Mouse (Mus musculus): ENCODE measurements around the gene Flt1. TPM values are rescaled to one million over a fixed set of nuclear protein-coding genes. Genes with fewer than 3 reads are reported as not detected.

Gene Flt1
- polyA plus RNA-seq, 1 experiment from 2014 or later = 10.1 TPM

DNA sequence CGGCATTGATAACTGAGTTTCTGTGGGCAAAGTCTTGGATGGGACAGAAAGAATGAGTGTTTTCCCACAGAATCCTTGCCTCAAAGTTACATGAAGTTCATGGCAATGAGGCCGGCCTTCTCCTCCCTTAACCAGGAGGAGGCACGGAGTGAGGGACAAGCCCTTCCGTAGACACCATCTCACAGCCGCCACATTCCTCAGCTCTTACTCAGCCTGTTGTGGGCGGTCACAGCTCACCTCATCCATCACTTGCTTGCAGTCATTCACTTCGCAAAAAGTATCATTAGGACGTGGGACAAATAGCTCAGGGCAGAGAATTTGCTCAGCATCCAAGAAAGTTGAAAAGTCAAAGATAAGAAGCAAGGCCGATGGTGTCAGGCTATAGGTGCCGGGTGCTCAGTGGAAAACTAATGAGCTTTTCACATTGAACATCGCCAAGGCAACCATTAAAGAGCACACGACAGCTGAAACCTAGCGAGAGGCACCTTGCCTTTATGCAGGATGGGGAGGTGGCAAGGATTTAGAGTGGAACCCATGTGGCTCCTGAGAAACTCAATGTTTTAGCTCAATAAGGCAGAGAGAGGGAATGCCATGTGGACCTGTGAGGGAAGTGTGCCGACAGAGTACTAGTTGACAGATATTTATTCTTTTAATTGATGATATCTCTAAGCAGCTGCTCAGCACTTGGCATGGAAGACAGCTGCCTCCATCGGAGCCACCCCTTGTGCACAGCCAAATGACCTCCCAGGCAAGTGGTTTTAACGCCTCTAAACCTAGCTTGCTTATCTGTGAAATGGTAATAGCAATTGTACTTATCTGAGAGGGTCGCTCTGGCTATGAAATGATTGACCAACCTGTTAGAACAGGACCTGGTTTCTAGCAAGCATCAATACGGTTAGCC lies 124.1 kb downstream of the Flt1 start:
- Histone ChIP-seq H3K4me1 (replicated peaks; ENCODE audit: control insufficient read depth, insufficient read depth, low read length) (no peaks in the 10 kb centered on the region), H3K9me3 (ENCODE audit: control insufficient read depth, low read length) (no peaks in the 10 kb centered on the region), H3K4me3 (ENCODE audit: low read depth, low read length) (no peak overlapping the region), H3K36me3 (ENCODE audit: control insufficient read depth, insufficient read depth, low read length) (no peaks in the 10 kb centered on the region), H3K4me2 (ENCODE audit: low read depth, low read length, severe bottlenecking) (no peak overlapping the region), H3K27me3 (ENCODE audit: control insufficient read depth, insufficient read depth, low read length) (no peaks in the 10 kb centered on the region), H3K27ac (ENCODE audit: low read depth, low read length) (no peak overlapping the region), H3K9ac (ENCODE audit: low read length) (no peak overlapping the region)
- DNase-seq (ENCODE audit: low spot score) (no peak), ATAC-seq (replicated peaks; ENCODE audit: low FRiP score) (no peak)
- WGBS = 88% methylated on average over 18 of the region's 18 CpGs

DNA sequence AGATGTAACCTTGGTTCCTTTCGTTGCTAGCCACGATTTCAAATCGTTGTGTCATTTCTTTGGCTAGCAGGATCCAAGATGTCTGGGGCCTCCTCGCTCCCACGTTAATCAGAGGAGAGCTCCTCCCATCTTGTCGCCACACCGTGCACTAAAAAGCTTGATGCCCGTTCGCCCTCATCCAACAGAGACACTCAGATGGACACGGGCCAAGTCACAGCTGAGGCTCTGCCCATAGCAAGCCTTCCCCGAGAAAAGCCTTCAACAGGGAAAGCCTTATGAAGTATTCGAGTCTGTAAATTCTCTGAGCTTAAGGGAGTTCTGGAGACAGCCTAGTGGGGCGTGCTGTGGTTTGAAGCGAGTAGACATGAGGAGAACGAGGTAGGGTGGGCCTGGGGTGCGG lies 128.0 kb downstream of the Flt1 start:
- Histone ChIP-seq H3K4me3 (ENCODE audit: low read depth, low read length) (no peak overlapping the region), H3K4me2 (ENCODE audit: low read depth, low read length, severe bottlenecking) (no peak overlapping the region), H3K36me3 (ENCODE audit: control insufficient read depth, insufficient read depth, low read length) (no peaks in the 10 kb centered on the region), H3K4me1 (replicated peaks; ENCODE audit: control insufficient read depth, insufficient read depth, low read length) (no peaks in the 10 kb centered on the region), H3K27me3 (ENCODE audit: control insufficient read depth, insufficient read depth, low read length) (no peaks in the 10 kb centered on the region), H3K27ac (ENCODE audit: low read depth, low read length) (no peak overlapping the region), H3K9ac (ENCODE audit: low read length) (no peak overlapping the region), H3K9me3 (ENCODE audit: control insufficient read depth, low read length) (no peaks in the 10 kb centered on the region)
- ATAC-seq (replicated peaks; ENCODE audit: low FRiP score) (no peak), DNase-seq (ENCODE audit: low spot score) (no peak)
- WGBS = 90% methylated on average over 16 of the region's 16 CpGs

- WGBS = 67% methylated on average over 12 of the region's 12 CpGs
Measured at GRCm38 (mm10) chr5:147589814-147590213, 136.0 kb downstream of the Flt1 start.

DNA sequence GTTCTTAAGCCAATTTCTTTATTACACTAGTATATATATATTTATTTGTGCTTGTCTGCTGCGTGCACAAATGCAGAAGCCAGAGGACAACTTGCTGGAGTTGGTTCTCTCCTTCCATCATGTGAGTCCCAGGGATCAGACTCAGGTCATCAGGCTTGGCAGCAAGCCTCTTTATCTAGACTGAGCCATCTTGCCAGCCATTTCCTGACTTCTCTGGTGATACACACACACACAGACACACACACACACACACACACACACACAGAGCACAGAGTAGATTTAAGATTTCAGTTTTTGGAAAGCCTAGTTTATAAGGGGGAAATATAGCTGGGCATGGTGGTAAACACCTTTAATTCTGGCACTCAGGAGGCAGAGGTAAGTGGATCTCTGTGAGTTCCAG lies 140.7 kb downstream of the Flt1 start:
- Histone ChIP-seq H3K36me3 (ENCODE audit: control insufficient read depth, insufficient read depth, low read length) (no peaks in the 10 kb centered on the region), H3K9ac (ENCODE audit: low read length) (no peak overlapping the region), H3K4me1 (replicated peaks; ENCODE audit: control insufficient read depth, insufficient read depth, low read length) (no peaks in the 10 kb centered on the region), H3K4me2 (ENCODE audit: low read depth, low read length, severe bottlenecking) (no peak overlapping the region), H3K27ac (ENCODE audit: low read depth, low read length) (no peak overlapping the region), H3K9me3 (ENCODE audit: control insufficient read depth, low read length) (no peaks in the 10 kb centered on the region), H3K4me3 (ENCODE audit: low read depth, low read length) (no peak overlapping the region), H3K27me3 (ENCODE audit: control insufficient read depth, insufficient read depth, low read length) (no peaks in the 10 kb centered on the region)
- WGBS = 70% methylated on average over 1 of the region's 1 CpGs
- DNase-seq (ENCODE audit: low spot score) (no peak), ATAC-seq (replicated peaks; ENCODE audit: low FRiP score) (no peak)

More at GRCm38 (mm10) chr5:147589814-147590213, 136.0 kb downstream of the Flt1 start:
- H3K36me3 ChIP-seq (ENCODE audit: control insufficient read depth, insufficient read depth, low read length) = no peaks in the 10 kb centered on the region
- no peak overlapping the region for H3K4me2 ChIP-seq (ENCODE audit: low read depth, low read length, severe bottlenecking)
- no peaks in the 10 kb centered on the region for H3K4me1 ChIP-seq (replicated peaks; ENCODE audit: control insufficient read depth, insufficient read depth, low read length)
- DNase-seq (ENCODE audit: low spot score) = no peak
- ATAC-seq (replicated peaks; ENCODE audit: low FRiP score) = no peak
- no peaks in the 10 kb centered on the region for H3K9me3 ChIP-seq (ENCODE audit: control insufficient read depth, low read length)
- H3K4me3 ChIP-seq (ENCODE audit: low read depth, low read length) = no peak overlapping the region
- no peaks in the 10 kb centered on the region for H3K27me3 ChIP-seq (ENCODE audit: control insufficient read depth, insufficient read depth, low read length)
- H3K9ac ChIP-seq (ENCODE audit: low read length) = no peak overlapping the region
- H3K27ac ChIP-seq (ENCODE audit: low read depth, low read length) = no peak overlapping the region

DNA sequence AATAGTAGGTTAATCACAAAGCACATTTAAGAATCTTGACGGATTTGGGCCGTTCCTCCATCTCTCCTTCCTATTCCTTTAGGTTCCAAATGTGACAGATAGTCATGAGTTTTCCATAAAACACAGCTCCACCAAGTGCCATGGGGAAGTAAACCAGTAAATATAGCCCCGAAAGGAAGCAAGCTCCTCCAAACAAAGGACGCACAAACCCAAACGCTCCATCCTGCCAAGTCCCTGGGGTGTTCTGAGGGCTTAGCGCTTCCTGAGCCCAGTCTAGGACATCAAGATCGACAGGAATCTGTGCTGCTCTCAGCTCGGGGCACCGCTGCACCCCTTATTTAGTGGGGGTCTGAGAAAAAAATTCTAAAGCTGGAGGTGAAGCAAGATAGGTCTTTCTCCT lies 141.2 kb downstream of the Flt1 start:
- no peak overlapping the region for H3K4me2 ChIP-seq (ENCODE audit: low read depth, low read length, severe bottlenecking)
- WGBS = 93% methylated on average over 9 of the region's 9 CpGs
- H3K4me3 ChIP-seq (ENCODE audit: low read depth, low read length) = no peak overlapping the region
- no peak overlapping the region for H3K9ac ChIP-seq (ENCODE audit: low read length)
- no peak for DNase-seq (ENCODE audit: low spot score)
- H3K27me3 ChIP-seq (ENCODE audit: control insufficient read depth, insufficient read depth, low read length) = no peaks in the 10 kb centered on the region
- ATAC-seq (replicated peaks; ENCODE audit: low FRiP score) = no peak
- H3K4me1 ChIP-seq (replicated peaks; ENCODE audit: control insufficient read depth, insufficient read depth, low read length) = no peaks in the 10 kb centered on the region
- H3K27ac ChIP-seq (ENCODE audit: low read depth, low read length) = no peak overlapping the region
- H3K36me3 ChIP-seq (ENCODE audit: control insufficient read depth, insufficient read depth, low read length) = no peaks in the 10 kb centered on the region
- no peaks in the 10 kb centered on the region for H3K9me3 ChIP-seq (ENCODE audit: control insufficient read depth, low read length)

DNA sequence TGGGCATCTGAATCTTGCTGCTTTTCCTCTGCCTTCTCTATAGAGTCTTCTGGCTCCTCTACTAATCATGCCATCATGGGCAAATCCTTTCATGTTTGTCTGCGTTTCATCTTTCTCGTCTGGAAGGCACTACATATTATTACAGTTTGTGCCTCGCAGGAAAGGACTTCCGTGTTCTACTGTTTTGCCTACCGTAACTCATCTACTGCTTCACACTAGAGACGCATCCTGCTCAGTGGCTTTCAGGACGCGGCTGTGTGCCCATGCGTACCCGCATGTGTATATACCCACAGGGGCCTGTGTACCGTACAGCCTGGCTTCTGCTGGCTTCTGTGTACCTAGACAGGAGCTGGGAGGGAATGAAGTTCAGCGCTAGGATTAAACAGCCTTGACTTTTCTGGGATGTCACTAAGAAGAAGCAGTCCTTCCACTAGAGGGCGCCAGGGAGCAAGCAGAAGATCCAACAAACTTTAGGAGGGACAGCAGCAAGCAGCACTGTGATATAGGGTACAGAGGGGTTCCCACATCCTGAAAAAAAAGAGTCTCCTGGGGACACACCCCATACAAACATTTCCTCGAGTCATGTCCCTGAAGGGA lies 142.0 kb downstream of the Flt1 start:
- DNase-seq (ENCODE audit: low spot score) = peak; percentile 88
- H3K9me3 ChIP-seq (ENCODE audit: control insufficient read depth, low read length) = no peaks in the 10 kb centered on the region
- H3K4me3 ChIP-seq (ENCODE audit: low read depth, low read length) = no peak overlapping the region
- H3K4me1 ChIP-seq (replicated peaks; ENCODE audit: control insufficient read depth, insufficient read depth, low read length) = no peaks in the 10 kb centered on the region
- H3K36me3 ChIP-seq (ENCODE audit: control insufficient read depth, insufficient read depth, low read length) = no peaks in the 10 kb centered on the region
- no peak overlapping the region for H3K9ac ChIP-seq (ENCODE audit: low read length)
- H3K4me2 ChIP-seq (ENCODE audit: low read depth, low read length, severe bottlenecking) = no peak overlapping the region
- 49% methylated on average over 14 of the region's 14 CpGs for WGBS
- no peaks in the 10 kb centered on the region for H3K27me3 ChIP-seq (ENCODE audit: control insufficient read depth, insufficient read depth, low read length)
- no peak overlapping the region for H3K27ac ChIP-seq (ENCODE audit: low read depth, low read length)
- ATAC-seq (replicated peaks; ENCODE audit: low FRiP score) = 0 out of 2 replicates have a peak, but pooled peaks have one; percentile 27

- H3K4me1 ChIP-seq (replicated peaks; ENCODE audit: control insufficient read depth, insufficient read depth, low read length) = no peaks in the 10 kb centered on the region
- DNase-seq (ENCODE audit: low spot score) (no peak), ATAC-seq (replicated peaks; ENCODE audit: low FRiP score) (no peak)
- no peak overlapping the region for H3K4me3 ChIP-seq (ENCODE audit: low read depth, low read length)
- no peak overlapping the region for H3K4me2 ChIP-seq (ENCODE audit: low read depth, low read length, severe bottlenecking)
- no peaks in the 10 kb centered on the region for H3K27me3 ChIP-seq (ENCODE audit: control insufficient read depth, insufficient read depth, low read length)
- H3K36me3 ChIP-seq (ENCODE audit: control insufficient read depth, insufficient read depth, low read length) = no peaks in the 10 kb centered on the region
- H3K9me3 ChIP-seq (ENCODE audit: control insufficient read depth, low read length) = no peaks in the 10 kb centered on the region
- H3K9ac ChIP-seq (ENCODE audit: low read length) = no peak overlapping the region
- H3K27ac ChIP-seq (ENCODE audit: low read depth, low read length) = no peak overlapping the region
- 92% methylated on average over 13 of the region's 13 CpGs for WGBS
Measured at GRCm38 (mm10) chr5:147580181-147580580, 145.6 kb downstream of the Flt1 start.

GRCm38 (mm10) chr5:147579691-147580090 lies 146.1 kb downstream of the Flt1 start:
- no peak overlapping the region for H3K4me2 ChIP-seq (ENCODE audit: low read depth, low read length, severe bottlenecking)
- WGBS = 90% methylated on average over 8 of the region's 8 CpGs
- no peaks in the 10 kb centered on the region for H3K36me3 ChIP-seq (ENCODE audit: control insufficient read depth, insufficient read depth, low read length)
- ATAC-seq (replicated peaks; ENCODE audit: low FRiP score) (no peak), DNase-seq (ENCODE audit: low spot score) (no peak)
- H3K4me1 ChIP-seq (replicated peaks; ENCODE audit: control insufficient read depth, insufficient read depth, low read length) = no peaks in the 10 kb centered on the region
- H3K27ac ChIP-seq (ENCODE audit: low read depth, low read length) = no peak overlapping the region
- H3K4me3 ChIP-seq (ENCODE audit: low read depth, low read length) = no peak overlapping the region
- H3K9ac ChIP-seq (ENCODE audit: low read length) = no peak overlapping the region
- H3K9me3 ChIP-seq (ENCODE audit: control insufficient read depth, low read length) = no peaks in the 10 kb centered on the region
- no peaks in the 10 kb centered on the region for H3K27me3 ChIP-seq (ENCODE audit: control insufficient read depth, insufficient read depth, low read length)
